Mouse (Mus musculus): ENCODE measurements around the gene Cdc5l.
A peak's percentile ranks its signal among the peaks of the same experiment; 100 is the strongest.
"Not testable (repeated sequence)": the region's sequence is repeated elsewhere in the genome, so short reads cannot be mapped to it uniquely, and the experiment has no call there.

Cdc5l gene

GRCm38 (mm10) chr17:45433419-45434261 is at the start of gene Cdc5l:
TSS of gene Cdc5l (minus strand) at chr17:45433737.
- DNase-seq (ENCODE audit: low spot score), result peak; percentile 96

- DNase-seq (ENCODE audit: low spot score), result no peak
These were observed 46.9 kb upstream of the Cdc5l start for GRCm38 (mm10) chr17:45480429-45480828.

DNA sequence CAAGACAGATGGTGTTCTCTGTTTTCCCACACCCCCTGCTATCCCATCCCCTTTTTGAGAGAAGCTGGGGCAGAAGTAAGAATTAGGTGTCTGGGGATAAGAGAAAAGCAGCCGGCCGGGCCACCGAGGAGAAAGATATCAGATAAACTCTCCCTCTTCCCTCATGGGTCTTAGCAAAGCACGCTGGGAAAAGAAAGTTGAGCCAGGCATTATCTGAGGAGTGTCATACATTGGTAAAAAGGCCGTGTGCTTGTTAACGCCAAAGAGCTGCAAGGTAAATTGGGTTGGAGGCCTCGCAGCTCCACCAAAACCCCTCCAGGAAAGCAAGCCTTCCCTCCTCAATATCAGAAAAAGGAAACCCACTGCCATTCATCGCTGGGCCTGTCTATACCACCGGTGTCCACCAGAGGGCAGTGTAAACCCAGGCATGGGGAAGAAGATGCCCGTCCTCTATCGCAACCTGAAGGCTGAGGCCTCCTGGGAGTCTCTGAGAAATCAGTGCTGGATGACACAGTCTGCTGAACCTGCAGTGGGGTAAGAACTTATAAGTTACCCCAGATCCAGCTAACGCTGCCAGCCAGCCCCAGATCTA is 44.8 kb upstream of the Cdc5l start:
- DNase-seq (ENCODE audit: low spot score), result peak; percentile 75

DNA sequence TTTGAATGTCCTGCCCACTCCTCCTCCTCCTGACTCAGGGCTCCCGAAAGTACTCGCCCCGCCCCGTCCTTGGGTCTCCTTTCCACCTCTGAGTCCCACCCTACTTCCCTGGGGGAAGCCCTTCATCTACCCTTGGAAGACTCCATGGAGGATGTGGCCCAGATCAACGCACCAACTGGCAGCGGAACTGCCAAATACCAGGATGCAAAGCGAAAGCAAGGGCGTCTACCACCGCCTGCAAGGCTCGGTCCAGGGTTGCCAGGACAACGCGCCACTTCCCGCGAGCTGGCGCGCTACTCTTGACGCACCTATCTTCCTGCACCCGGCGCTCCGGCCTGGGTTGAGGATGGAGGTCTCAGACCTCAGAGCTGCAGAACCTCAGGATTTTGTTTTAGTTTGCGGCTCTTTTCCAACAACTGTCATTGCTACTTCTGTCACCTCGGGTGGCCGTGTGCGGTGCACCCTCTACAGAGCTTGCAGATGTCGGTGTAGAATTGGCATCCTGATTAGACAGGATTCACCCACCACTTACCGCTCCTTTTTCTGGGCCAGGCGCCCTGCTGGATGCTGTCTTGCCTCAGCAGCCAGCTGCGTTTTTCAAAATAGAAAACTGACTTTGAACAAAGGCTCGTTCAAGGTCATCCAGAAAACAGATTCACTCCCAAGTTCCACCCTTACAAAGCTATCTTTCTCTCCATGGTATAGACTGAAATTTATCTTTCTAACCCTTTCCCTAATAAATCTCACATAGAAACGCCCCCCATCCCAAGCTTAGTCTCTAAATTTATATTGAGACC is 41.3 kb upstream of the Cdc5l start, which contains the start of gene Spats1:
Gene Spats1 (minus strand): TSS at position 747 of the 797 bp plus-strand sequence.
- peak; percentile 67 for DNase-seq (ENCODE audit: low spot score)

DNA sequence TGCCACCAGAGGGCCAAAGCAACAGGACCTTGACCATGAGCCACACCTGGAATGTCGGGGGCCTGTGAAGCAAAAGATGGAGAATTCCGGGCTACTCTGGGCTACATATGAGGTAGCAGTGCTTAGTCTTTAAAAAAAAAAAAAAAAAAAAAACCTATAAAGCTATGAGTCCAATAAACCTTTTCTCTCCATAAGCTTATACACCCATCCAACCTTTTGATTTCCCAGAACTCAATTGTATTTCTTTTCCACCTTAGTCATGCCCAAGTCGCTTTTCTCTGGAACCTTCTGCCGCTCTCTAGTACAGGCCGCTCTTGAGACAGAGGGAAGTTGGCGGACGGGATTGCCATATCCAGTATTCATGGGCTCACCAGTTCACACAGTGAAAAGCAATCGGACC is 40.6 kb upstream of the Cdc5l start:
- DNase-seq (ENCODE audit: low spot score), result no peak

- DNase-seq (ENCODE audit: low spot score), result no peak
These were observed 40.1 kb upstream of the Cdc5l start for GRCm38 (mm10) chr17:45473667-45474066.

DNA sequence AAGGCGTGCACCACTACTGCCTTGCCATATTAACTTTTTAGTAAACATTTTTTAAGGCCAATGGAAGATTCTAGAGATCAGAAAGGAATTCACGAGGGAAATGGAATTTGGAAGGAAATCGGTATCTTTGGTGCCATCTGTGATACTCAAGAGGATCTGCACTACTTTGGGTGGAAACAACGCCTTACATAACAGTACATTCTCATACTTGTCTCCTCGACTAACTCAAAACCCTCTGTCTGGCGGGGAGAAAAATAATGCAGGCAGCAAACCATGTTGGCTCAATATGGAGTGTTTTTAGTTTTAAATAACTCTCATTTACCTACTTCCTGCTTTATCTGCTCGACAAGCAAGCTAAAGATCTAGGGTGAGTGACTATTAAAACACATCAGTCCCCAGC is 37.2 kb upstream of the Cdc5l start:
- DNase-seq (ENCODE audit: low spot score), result no peak

DNA sequence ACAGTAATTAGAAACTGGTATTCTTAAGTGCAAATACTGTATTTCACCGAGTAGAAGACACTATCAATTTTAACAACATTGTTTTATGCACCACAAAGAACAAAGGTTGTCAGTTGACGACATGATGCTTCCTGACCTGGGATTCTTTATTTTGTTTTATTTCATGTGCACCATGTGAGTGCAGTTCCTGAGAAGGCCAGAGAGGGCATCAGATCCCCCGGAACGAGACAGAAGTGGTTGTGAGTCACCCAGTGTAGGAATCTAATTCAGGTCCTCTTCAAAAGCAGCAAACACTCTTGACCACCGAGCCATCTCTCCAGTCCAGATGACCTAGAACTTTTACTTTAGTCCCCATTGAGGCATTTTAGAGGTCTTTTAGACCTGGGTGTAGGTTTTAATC is 34.8 kb upstream of the Cdc5l start:
- no peak for DNase-seq (ENCODE audit: low spot score)

DNA sequence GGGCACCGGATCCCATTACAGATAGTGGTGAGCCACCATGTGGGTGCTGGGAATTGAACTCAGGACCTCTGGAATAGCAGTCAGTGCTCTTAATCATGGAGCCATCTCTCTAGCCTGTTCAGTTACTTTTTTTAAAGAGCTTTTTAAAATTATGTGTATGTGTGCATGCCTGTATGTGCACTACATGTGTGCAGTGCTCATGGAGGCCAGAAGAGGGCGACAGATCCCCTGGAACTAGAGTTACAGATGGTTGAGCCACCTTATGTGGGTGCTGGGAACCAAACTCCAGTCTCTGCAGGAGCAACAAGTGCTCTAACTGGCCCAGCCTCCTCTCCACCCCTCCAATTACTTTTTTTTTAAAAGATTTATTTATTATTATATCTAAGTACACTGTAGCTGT is 33.2 kb upstream of the Cdc5l start:
- no peak for DNase-seq (ENCODE audit: low spot score)

GRCm38 (mm10) chr17:45464255-45464654 is 30.7 kb upstream of the Cdc5l start:
- no peak for DNase-seq (ENCODE audit: low spot score)

GRCm38 (mm10) chr17:45462506-45462905 is 29.0 kb upstream of the Cdc5l start:
- no peak for DNase-seq (ENCODE audit: low spot score)

- DNase-seq (ENCODE audit: low spot score), result no peak
These were observed 25.5 kb upstream of the Cdc5l start for GRCm38 (mm10) chr17:45459062-45459461.

- DNase-seq (ENCODE audit: low spot score), result no peak
These were observed 25.0 kb upstream of the Cdc5l start for GRCm38 (mm10) chr17:45458516-45458915.

DNA sequence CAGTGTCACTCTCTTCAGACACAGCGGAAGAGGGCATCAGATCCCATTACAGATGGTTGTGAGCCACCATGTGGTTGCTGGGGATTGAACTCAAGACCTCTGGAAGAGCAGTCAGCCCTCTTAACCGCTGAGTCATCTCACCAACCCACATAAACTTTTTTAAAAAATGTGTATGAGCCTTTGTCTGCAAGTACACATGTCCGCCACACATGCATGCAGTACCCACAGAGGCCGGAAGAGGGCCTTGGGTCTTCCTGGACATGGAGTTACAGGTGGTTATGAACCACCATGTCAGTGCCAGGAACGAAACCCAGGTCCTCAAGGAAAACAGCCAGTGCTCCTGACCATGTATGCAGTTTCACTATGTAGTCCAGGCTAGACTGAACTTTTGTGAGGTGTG is 23.9 kb upstream of the Cdc5l start:
- DNase-seq (ENCODE audit: low spot score), result no peak

DNA sequence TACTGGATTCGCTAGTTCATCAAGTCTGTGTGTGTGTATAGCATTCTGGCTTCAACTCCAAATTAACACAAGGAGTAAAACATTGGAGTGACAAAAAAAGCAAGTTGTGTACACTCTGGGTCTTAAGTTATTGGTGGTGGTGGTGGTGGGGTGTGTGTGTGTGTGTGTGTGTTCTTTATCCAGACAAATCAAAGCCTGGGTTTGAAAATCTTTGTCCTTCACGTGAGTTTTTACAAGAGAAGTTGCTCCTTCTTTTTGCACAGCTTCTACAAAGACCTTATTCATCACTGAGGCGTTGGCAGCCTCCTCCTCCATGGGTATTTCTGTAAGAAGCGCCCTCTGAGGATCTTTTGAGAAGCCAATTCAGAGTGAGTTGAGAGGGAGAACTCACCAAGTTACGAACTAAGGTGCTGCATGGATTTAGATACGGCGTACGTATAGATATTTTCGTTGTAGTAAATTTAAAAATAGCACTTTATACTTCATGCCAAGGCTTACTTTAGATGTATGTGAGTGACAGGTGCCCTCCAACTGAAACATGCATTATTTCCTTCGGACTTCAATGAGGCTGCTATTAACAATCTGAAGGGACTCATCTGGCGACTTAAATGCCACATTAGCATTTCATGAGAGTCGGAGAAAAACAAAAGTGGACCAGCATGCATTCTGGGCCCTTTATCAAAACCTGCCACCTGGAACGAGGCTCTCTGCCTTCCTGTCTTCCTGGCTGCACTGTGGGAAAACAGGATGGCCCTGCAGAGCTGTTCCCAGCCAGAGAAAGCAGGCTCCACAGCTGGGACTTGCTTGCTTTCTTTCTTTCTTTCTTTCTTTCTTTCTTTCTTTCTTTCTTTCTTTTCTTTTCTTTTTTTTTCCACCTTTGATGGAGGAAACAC is 23.0 kb upstream of the Cdc5l start:
- no peak for DNase-seq (ENCODE audit: low spot score)

DNA sequence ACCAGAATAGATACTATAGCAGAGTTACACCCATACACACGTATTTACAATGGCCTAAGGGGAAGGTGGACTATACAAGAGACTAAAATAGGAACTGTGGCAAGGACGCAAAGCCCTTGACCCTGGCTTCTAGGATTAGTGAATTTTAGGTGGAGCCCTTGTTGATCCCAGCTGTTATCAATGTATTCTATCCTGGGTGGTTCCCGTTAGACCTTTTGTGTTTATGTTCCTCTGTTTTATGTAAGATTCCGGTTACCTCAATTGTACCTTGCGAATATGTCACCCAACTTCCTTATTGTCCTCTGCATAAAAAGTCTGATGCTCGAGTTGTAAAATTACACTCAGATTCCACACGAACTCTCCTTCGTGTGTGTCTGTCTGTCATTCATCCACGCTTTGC is 22.2 kb upstream of the Cdc5l start:
- DNase-seq (ENCODE audit: low spot score), result not testable (repeated sequence)

DNA sequence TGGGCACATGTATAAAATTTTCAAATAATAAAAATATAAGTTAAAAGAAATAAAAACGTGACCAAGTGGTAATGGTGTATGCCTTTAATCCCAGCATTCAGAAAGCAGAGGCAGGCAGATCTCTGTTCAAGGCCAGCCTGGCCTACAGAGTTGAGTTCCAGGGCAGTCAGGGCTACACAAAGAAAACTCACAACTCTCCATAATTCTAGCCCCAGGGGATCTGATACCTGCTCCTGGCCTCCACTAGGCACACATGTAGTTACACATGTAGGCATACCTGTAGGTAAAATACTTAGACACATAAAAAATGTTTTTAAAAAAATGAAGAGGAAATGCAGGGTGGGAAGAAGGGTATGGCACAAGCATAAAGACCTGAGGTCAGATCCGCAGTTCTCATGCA is 21.3 kb upstream of the Cdc5l start:
- DNase-seq (ENCODE audit: low spot score), result no peak

GRCm38 (mm10) chr17:45452271-45452670 is 18.7 kb upstream of the Cdc5l start:
- no peak for DNase-seq (ENCODE audit: low spot score)

- no peak for DNase-seq (ENCODE audit: low spot score)
These were observed 16.6 kb upstream of the Cdc5l start for GRCm38 (mm10) chr17:45450153-45450552.

DNA sequence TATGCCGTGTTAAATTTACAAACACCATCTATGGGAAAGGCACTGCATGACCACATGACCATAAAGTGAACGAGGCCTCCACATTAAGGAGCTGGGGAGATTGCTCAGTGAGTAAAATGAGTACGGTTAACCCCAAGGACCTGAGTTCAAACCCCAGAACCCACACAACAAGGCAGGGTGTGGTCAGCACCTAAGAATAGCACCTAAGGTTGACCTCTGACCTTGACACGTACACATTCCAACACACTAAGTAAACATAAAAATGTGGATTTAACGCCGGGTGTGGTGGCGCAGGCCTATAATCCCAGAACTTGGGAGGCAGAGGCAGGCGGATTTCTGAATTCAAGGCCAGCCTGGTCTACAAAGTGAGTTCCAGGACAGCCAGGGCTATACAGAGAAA is 16.0 kb upstream of the Cdc5l start:
- no peak for DNase-seq (ENCODE audit: low spot score)

GRCm38 (mm10) chr17:45447063-45447462 is 13.5 kb upstream of the Cdc5l start:
- DNase-seq (ENCODE audit: low spot score), result no peak

- no peak for DNase-seq (ENCODE audit: low spot score)
These were observed 12.4 kb upstream of the Cdc5l start for GRCm38 (mm10) chr17:45445923-45446322.
